Mouse (Mus musculus) stomach, embryonic 15.5 days (tissue): Measurements from ENCODE around the gene Hebp1. TPM values are rescaled to one million over a fixed set of nuclear protein-coding genes. Genes with fewer than 3 reads are reported as not detected.

Source experiments
- ATAC-seq: fragments of 200-750 bp; cut with Nextera tagmentation; 2 replicates; pipeline ENCODE4 v1.8.0; 2017; ENCODE audit warnings: low read depth, moderate number of reproducible peaks, moderate TSS enrichment; ENCODE audit not compliant: insufficient read depth, low FRiP score
- H3K27ac ChIP-seq: fragments of 300-500 bp; sonication (generic); 2 replicates; pipeline ENCODE4 v1.5.1; 2015; ENCODE audit warnings: mild to moderate bottlenecking, inconsistent platforms
- H3K27me3 ChIP-seq: fragments of 300-500 bp; sonication (generic); replicated peaks from 2 replicates; pipeline ENCODE4 v1.6.1; 2015; ENCODE audit warnings: inconsistent platforms
- H3K36me3 ChIP-seq: fragments of 300-500 bp; sonication (generic); 2 replicates; pipeline ENCODE4 v1.6.1; 2015; ENCODE audit warnings: inconsistent platforms
- H3K4me1 ChIP-seq: fragments of 300-500 bp; sonication (generic); 2 replicates; pipeline ENCODE4 v1.6.1; 2015; ENCODE audit warnings: inconsistent platforms
- H3K4me2 ChIP-seq: fragments of 300-500 bp; sonication (generic); 2 replicates; pipeline ENCODE4 v1.6.1; 2015; ENCODE audit warnings: mild to moderate bottlenecking, inconsistent platforms
- H3K4me3 ChIP-seq: fragments of 300-500 bp; sonication (generic); replicated peaks from 2 replicates; pipeline ENCODE4 v1.5.1; 2015; ENCODE audit warnings: inconsistent platforms
- H3K9ac ChIP-seq: fragments of 300-500 bp; sonication (generic); 2 replicates; pipeline ENCODE4 v1.6.1; 2015; ENCODE audit warnings: inconsistent platforms
- H3K9me3 ChIP-seq: fragments of 300-500 bp; sonication (generic); 2 replicates; pipeline ENCODE4 v1.6.1; 2016; ENCODE audit warnings: inconsistent platforms
- WGBS: fragments of 180-500 bp; shearing (Covaris S2); methylation state at CpG from one replicate; pipeline ENCODE4 v1.1.7; 2015; 5-methylcytosine and 5-hydroxymethylcytosine counted together
- polyA plus RNA-seq: library from polyadenylated mRNA; unstranded; fragments of >200 nt; fragmentation: Nextera tagmentation; extraction: Ambion mirVana; gene quantifications from 2 replicates; pipeline ENCODE4 v1.2.1, GENCODE M21; 2015

The Hebp1 gene
- polyA plus RNA-seq, 1 experiment from 2014 or later, result 32.2 TPM

DNA sequence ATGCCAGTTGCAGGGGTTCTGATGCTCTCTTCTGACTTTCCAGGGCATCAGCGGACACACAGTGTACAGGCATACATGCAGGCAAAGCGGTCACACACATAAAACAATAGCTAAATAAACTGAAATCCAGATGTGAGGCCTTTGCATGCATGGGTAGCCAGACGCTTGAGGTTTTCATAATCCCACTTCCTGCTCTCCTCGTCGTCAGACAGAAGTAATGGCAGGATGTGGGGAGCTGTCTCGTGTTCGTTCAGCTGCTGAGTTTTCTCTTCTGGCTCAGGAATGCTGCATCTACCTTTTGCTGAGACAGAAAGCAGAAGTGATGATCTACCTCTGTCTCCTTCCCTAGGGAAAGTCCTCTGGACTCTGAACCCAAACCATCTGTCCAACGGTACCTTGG is 20.5 kb upstream of the Hebp1 start:
- Histone ChIP-seq H3K9me3 (no peaks in the 10 kb centered on the region), H3K9ac (no peak overlapping the region), H3K4me2 (no peak overlapping the region), H3K36me3 (no peaks in the 10 kb centered on the region; the same call in 1 of the 2 replicates), H3K4me1 (no peaks in the 10 kb centered on the region), H3K4me3 (no peak overlapping the region), H3K27me3 (no peaks in the 10 kb centered on the region), H3K27ac (0 out of 2 replicates have a peak overlapping the region, but pooled peaks have one; percentile 1)
- 51% methylated on average over 8 of the region's 8 CpGs for WGBS
- ATAC-seq, result no peak

DNA sequence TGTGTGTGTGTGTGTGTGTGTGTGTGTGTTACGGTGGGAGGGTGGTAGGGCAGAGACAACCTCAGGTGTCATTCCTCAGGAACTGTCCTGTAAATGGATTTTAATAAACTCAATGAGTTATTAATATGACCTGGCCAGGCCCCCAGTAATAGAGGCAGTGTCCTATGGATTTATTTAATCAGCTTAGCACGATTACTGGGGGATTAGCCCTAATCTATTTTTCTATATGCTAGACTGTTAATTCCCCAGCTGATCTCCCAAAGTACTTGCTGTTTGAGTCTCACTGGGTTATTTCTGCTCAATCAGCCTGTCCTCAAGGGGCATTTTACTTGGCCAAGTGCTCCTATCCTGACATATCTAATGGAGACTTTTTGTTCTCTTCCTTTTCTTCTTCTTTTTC is 14.8 kb upstream of the Hebp1 start:
- H3K4me2 ChIP-seq, result no peak overlapping the region
- no peaks in the 10 kb centered on the region for H3K9me3 ChIP-seq
- WGBS, result 60% methylated on average over 2 of the region's 2 CpGs
- peaks cover 5% of the 10 kb centered on the region; the same call in 1 of the 2 replicates for H3K36me3 ChIP-seq
- ATAC-seq, result no peak
- H3K27ac ChIP-seq, result no peak overlapping the region
- no peaks in the 10 kb centered on the region for H3K27me3 ChIP-seq
- H3K9ac ChIP-seq, result no peak overlapping the region
- no peaks in the 10 kb centered on the region for H3K4me1 ChIP-seq
- H3K4me3 ChIP-seq, result no peak overlapping the region

DNA sequence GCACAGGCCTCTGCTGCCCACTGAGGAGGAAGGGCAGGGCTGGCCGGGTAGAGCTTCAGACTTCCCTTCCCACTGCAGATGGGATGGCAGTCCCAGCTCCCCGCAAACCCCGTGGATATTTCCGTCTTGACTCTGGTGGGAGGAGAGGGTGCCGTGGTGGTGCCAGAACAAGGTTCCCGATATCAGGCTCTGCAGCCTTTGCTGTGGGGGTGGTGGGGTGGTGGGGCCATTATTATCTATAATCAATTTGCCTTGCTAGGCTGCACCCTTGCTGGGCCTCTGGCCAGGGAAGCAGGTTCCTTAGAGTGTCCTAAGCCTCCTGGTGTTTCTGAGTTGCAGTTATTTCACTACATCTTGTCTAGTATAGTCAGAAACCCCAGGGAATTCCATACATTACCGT is 13.3 kb upstream of the Hebp1 start:
- no peaks in the 10 kb centered on the region for H3K9me3 ChIP-seq
- no peaks in the 10 kb centered on the region for H3K27me3 ChIP-seq
- H3K9ac ChIP-seq, result no peak overlapping the region
- no peak overlapping the region for H3K4me2 ChIP-seq
- no peak overlapping the region for H3K4me3 ChIP-seq
- H3K4me1 ChIP-seq, result no peaks in the 10 kb centered on the region
- no peak for ATAC-seq
- H3K36me3 ChIP-seq, result peaks cover 5% of the 10 kb centered on the region; the same call in 1 of the 2 replicates
- 66% methylated on average over 7 of the region's 7 CpGs for WGBS
- no peak overlapping the region for H3K27ac ChIP-seq

DNA sequence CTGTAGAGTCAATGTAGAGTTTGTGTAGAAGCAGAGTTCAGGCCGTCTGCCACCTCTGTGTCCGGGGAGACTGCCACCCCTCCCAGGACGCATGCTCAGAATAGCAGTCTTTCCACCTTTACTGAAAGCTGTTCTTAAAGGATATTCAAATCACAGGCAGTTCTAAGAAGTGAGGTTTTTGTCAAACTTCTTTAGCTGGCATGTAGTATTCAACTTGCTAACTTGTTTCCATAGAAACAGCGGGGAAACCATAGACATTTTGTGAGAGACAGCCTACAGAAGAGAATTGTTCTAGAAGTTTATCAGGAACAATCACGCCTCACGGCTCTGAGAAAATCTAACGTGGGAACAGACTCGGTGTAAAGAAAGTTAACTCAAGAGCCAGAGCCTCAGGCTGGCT is 9.1 kb upstream of the Hebp1 start:
- H3K4me3 ChIP-seq, result no peak overlapping the region
- ATAC-seq, result no peak
- H3K9me3 ChIP-seq, result no peaks in the 10 kb centered on the region
- H3K27ac ChIP-seq, result no peak overlapping the region
- 0 out of 2 replicates have a peak, but pooled peaks cover 5% of the 10 kb centered on the region for H3K36me3 ChIP-seq
- no peak overlapping the region for H3K9ac ChIP-seq
- H3K27me3 ChIP-seq, result no peaks in the 10 kb centered on the region
- H3K4me2 ChIP-seq, result no peak overlapping the region
- WGBS, result 77% methylated on average over 8 of the region's 8 CpGs
- H3K4me1 ChIP-seq, result no peaks in the 10 kb centered on the region

DNA sequence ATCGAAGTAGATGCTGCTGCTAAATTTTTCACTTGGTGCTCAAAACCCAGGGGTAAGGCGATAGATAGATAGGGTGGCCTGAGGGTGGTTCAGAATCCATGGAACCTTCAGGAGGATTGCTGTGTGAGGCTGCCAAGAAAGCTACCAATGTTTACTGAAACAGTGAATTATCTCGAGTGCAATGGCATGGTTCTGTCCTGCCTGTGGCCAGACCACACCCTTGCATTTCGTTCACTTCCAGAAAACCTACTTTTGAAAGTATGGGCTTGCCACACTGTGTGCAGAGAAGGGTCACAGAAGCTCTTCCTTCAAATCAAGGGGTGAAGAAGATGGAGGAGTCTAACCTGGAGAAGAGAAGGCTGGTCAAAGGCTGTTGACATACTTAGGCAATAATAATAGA is 8.0 kb upstream of the Hebp1 start:
- H3K4me1 ChIP-seq, result peaks cover 2% of the 10 kb centered on the region; the same call in 1 of the 2 replicates
- no peak overlapping the region for H3K4me2 ChIP-seq
- no peak overlapping the region for H3K4me3 ChIP-seq
- no peaks in the 10 kb centered on the region for H3K27me3 ChIP-seq
- no peak overlapping the region for H3K27ac ChIP-seq
- no peak for ATAC-seq
- 75% methylated on average over 4 of the region's 4 CpGs for WGBS
- H3K9ac ChIP-seq, result no peak overlapping the region
- H3K9me3 ChIP-seq, result no peaks in the 10 kb centered on the region
- H3K36me3 ChIP-seq, result 0 out of 2 replicates have a peak, but pooled peaks cover 5% of the 10 kb centered on the region

DNA sequence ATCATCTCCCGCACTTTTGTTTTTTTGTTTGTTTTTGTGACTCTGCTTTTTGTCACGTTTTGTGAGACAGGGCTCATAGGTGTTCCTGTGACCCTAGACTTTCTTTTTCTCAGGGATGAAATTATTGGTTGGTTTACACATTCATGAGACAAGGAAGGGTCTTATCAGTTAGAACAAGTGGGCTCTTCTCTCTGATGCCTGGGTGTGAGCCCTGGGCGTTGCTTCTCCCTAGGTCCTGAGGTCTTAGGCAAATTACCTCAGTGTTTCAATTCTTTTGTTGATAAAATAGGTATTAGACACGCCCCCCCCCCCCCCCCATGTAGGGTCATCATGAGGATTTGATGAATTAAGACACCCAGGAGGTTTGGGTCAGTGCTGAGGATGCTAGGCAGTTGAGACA is 7.0 kb upstream of the Hebp1 start:
- Histone ChIP-seq H3K9ac (no peak overlapping the region), H3K9me3 (no peaks in the 10 kb centered on the region)
- 64% methylated on average over 4 of the region's 4 CpGs for WGBS

DNA sequence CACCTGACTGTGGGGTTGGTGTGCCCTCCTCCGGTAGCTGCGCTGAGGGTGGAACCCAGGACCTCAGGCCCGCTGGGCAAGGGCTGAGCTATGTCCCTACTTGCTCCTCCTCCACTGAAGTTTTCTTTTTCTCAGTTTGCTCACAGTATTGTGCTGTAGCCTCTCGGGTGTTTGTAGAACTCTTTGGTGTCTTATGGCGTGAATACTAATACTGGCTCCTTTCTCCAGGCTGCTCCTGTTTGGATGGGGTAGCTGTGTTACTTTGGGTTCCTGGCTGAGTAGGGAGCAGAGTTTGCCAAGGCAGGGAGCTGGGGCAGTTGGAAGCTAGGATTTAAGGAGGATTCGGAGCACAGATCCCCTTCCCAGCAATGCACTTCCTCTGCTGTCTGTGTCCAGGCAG is 5.9 kb upstream of the Hebp1 start:
- H3K4me3 ChIP-seq, result no peak overlapping the region
- H3K27ac ChIP-seq, result peak overlapping the region; percentile 16; the same call in 1 of the 2 replicates
- ATAC-seq, result no peak
- H3K36me3 ChIP-seq, result no peaks in the 10 kb centered on the region
- no peaks in the 10 kb centered on the region for H3K27me3 ChIP-seq
- peaks cover 4% of the 10 kb centered on the region; the same call in 1 of the 2 replicates for H3K4me1 ChIP-seq
- H3K9ac ChIP-seq, result no peak overlapping the region
- WGBS, result 65% methylated on average over 6 of the region's 6 CpGs
- H3K4me2 ChIP-seq, result no peak overlapping the region
- H3K9me3 ChIP-seq, result no peaks in the 10 kb centered on the region

More for the DNA sequence above, 7.0 kb upstream of the Hebp1 start:
- ATAC-seq, result no peak
- H3K4me1 ChIP-seq, result peaks cover 4% of the 10 kb centered on the region; the same call in 1 of the 2 replicates
- H3K4me3 ChIP-seq, result no peak overlapping the region
- 0 out of 2 replicates have a peak, but pooled peaks cover 2% of the 10 kb centered on the region for H3K36me3 ChIP-seq
- no peak overlapping the region for H3K27ac ChIP-seq
- H3K4me2 ChIP-seq, result no peak overlapping the region
- no peaks in the 10 kb centered on the region for H3K27me3 ChIP-seq

DNA sequence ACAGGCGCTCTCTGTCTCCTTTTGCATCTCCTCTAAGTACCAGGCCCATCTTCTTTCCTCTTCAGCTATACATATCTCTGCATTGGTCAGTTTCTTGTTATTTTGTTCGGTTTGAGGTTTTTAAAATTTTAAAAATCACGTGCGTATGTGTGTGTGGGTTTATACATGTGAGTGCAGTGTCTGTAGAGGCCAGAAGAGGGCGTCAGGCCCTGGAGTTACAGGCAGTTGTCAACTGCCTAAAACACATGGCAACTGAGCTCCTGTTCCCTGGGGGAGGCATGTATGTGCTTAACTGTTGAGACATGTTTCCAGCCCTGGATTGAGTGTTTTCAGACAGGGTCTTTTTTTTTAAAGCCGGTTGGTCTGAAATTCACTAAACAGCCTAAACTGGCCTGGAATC is 4.8 kb upstream of the Hebp1 start:
- 91% methylated on average over 6 of the region's 6 CpGs for WGBS
- Histone ChIP-seq H3K4me1 (peaks cover 4% of the 10 kb centered on the region; the same call in 1 of the 2 replicates), H3K9ac (no peak overlapping the region), H3K27ac (no peak overlapping the region), H3K36me3 (no peaks in the 10 kb centered on the region), H3K4me2 (no peak overlapping the region), H3K4me3 (no peak overlapping the region), H3K27me3 (no peaks in the 10 kb centered on the region), H3K9me3 (no peaks in the 10 kb centered on the region)
- ATAC-seq, result no peak

DNA sequence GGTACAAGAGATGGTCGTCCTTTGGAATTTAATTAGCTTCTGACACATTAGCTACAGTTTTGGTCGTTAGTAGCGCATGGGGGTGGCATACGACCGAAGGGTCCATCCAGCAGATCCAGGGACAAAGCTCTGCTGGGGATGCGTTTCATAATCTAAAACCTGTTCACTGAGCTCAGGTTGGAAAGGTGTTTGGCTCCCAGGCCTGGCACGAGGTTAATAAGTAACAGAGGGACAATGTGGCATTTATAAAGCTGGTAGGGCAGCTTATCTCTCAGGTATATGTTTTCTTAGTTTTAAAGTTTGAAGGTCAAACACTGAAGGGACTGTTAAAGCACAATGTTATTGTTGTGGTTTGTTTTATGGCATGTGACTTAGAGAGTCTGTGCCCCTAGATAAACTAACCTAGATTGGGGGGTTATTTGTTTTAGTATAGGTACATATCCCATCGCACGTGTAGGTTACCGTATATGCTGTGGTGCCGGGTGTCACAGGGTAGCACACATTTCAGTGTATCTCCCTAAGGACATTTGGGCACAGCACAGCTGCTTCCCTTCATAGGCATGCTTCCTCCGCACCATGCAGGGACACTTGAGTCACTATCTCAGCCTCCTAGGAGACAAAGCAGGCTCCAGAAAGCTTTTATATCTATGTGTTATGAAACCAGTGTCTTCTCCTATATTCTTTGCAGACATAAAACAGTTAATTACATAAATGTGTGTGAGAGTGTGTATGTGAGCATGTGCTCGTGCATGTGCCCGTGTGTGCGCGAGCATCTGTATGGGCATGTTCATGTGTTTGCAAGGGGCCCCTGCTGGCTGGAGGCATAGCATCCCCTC is 2.5 kb upstream of the Hebp1 start:
- WGBS, result 71% methylated on average over 16 of the region's 16 CpGs
- H3K9me3 ChIP-seq, result no peaks in the 10 kb centered on the region
- H3K4me3 ChIP-seq, result no peak overlapping the region
- H3K9ac ChIP-seq, result no peak overlapping the region
- H3K27ac ChIP-seq, result peak overlapping the region; percentile 74
- peaks cover 4% of the 10 kb centered on the region; the same call in 1 of the 2 replicates for H3K4me1 ChIP-seq
- H3K27me3 ChIP-seq, result no peaks in the 10 kb centered on the region
- ATAC-seq, result peak; percentile 60
- H3K36me3 ChIP-seq, result no peaks in the 10 kb centered on the region
- peak overlapping the region; percentile 83 for H3K4me2 ChIP-seq

DNA sequence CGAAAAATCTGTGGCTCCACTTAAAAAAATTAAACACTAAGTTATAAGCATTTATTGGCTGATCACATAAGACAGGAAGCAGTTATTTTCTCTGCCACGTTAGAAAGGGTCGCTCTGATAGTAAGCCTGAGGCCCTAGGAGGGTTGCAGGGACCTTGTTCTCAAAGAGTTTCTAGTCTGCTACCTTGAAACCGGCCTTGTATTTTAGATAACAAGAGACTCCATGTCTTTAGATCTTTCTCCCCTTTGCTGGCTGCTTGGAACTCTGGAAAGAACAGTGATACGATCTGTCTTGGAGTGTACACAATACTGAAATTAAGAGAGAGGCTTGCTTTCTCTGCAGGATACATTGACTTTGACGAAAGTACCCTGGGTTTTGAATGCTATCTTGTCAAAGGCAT is 904 bp upstream of the Hebp1 start:
- H3K4me2 ChIP-seq, result peak overlapping the region; percentile 83
- H3K27me3 ChIP-seq, result no peaks in the 10 kb centered on the region
- WGBS, result 44% methylated on average over 6 of the region's 6 CpGs
- H3K36me3 ChIP-seq, result no peaks in the 10 kb centered on the region
- peak overlapping the region; percentile 60; the same call in 1 of the 2 replicates for H3K9ac ChIP-seq
- H3K9me3 ChIP-seq, result no peaks in the 10 kb centered on the region
- H3K27ac ChIP-seq, result peak overlapping the region; percentile 83
- H3K4me3 ChIP-seq, result peak overlapping the region; percentile 88
- peaks cover 7% of the 10 kb centered on the region; the same call in 1 of the 2 replicates for H3K4me1 ChIP-seq
- no peak for ATAC-seq

DNA sequence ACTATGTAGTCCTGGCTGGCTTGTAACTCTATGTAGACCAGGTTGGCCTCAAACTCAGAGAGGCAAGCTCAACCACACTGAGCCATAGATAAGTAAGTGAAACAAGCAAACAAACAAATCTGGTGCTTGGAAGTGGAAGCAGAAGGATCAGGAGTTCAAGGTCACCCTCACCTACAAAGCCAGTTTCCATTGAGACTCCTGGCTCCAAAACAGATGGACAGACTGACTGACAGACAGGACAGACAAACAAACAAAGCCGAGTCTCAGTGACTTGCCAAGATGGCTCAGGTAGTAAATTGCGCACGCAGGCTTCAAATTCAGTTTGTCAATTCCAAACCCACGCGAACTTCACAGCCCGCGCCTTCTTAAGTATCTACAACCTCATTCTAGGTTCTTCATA is 376 bp downstream of the Hebp1 start:
- peak overlapping the region; percentile 60; the same call in 1 of the 2 replicates for H3K9ac ChIP-seq
- WGBS, result 18% methylated on average over 7 of the region's 7 CpGs
- H3K36me3 ChIP-seq, result no peaks in the 10 kb centered on the region
- peaks cover 10% of the 10 kb centered on the region; the same call in 1 of the 2 replicates for H3K4me1 ChIP-seq
- peak overlapping the region; percentile 83 for H3K4me2 ChIP-seq
- peak overlapping the region; percentile 88 for H3K4me3 ChIP-seq
- no peaks in the 10 kb centered on the region for H3K27me3 ChIP-seq
- no peaks in the 10 kb centered on the region for H3K9me3 ChIP-seq
- ATAC-seq, result no peak
- H3K27ac ChIP-seq, result peak overlapping the region; percentile 83

DNA sequence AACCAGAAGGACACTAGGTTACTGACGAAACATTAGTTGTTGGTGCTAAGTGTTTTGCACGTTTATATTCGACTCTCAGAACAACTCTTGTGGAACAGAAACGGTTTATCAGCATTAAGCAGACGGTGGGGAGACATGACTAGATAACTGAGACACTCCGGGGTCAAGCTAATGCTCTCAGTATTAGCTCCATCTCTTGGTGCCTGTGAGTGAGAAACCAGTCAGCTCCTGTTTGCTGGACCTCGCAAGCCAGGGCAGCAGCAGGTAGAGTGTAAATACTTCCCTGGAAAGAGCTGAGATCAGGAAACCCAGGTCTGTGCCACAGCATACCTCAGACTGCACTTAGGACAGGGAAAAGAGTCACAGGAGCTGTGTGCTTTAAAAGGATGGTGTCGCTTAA is 1.1 kb downstream of the Hebp1 start:
- Histone ChIP-seq H3K9ac (no peak overlapping the region), H3K27ac (peak overlapping the region; percentile 40; the same call in 1 of the 2 replicates), H3K4me2 (no peak overlapping the region), H3K27me3 (no peaks in the 10 kb centered on the region), H3K4me1 (peaks cover 10% of the 10 kb centered on the region; the same call in 1 of the 2 replicates), H3K9me3 (no peaks in the 10 kb centered on the region), H3K4me3 (no peak overlapping the region), H3K36me3 (no peaks in the 10 kb centered on the region)
- 60% methylated on average over 8 of the region's 8 CpGs for WGBS
- ATAC-seq, result peak; percentile 51; the same call in 1 of the 2 replicates
